Mouse (Mus musculus) embryonic facial prominence, embryonic 11.5 days (tissue): ENCODE measurements around the gene Utf1. TPM values are rescaled to one million over a fixed set of nuclear protein-coding genes. Genes with fewer than 3 reads are reported as not detected.

Experiments
- ATAC-seq: fragments of 200-750 bp; cut with Nextera tagmentation; replicated peaks from 2 replicates; pipeline ENCODE4 v1.8.0; 2017; ENCODE audit warnings: low read depth; ENCODE audit not compliant: insufficient number of reproducible peaks, low FRiP score, low TSS enrichment
- DNase-seq: peaks from one replicate; pipeline ENCODE4 v3.0.0-alpha.2; 2015; ENCODE audit warnings: low spot score
- H3K27ac ChIP-seq: fragments of 300-500 bp; sonication (generic); replicated peaks from 2 replicates; pipeline ENCODE4 v1.5.1; 2014; ENCODE audit warnings: mild to moderate bottlenecking, low read depth, low read length, control low read depth
- H3K27me3 ChIP-seq: fragments of 300-500 bp; sonication (generic); 2 replicates; pipeline ENCODE4 v1.6.1; 2014; ENCODE audit warnings: mild to moderate bottlenecking, low read length, moderate library complexity, mixed read lengths; ENCODE audit not compliant: control insufficient read depth, insufficient read depth
- H3K36me3 ChIP-seq: fragments of 300-500 bp; sonication (generic); replicated peaks from 2 replicates; pipeline ENCODE4 v1.6.1; 2014; ENCODE audit warnings: low read depth, mild to moderate bottlenecking, low read length, moderate library complexity, mixed read lengths; ENCODE audit not compliant: control insufficient read depth, insufficient read depth
- H3K4me1 ChIP-seq: fragments of 300-500 bp; sonication (generic); 2 replicates; pipeline ENCODE4 v1.6.1; 2014; ENCODE audit warnings: low read length, mixed read lengths; ENCODE audit not compliant: control insufficient read depth, insufficient read depth
- H3K4me2 ChIP-seq: fragments of 300-500 bp; sonication (generic); 2 replicates; pipeline ENCODE4 v1.6.1; 2014; ENCODE audit warnings: low read depth, mild to moderate bottlenecking, control low read depth, low read length, moderate library complexity
- H3K4me3 ChIP-seq: fragments of 300-500 bp; sonication (generic); 2 replicates; pipeline ENCODE4 v1.5.1; 2014; ENCODE audit warnings: low read depth, low read length, control low read depth
- H3K9ac ChIP-seq: fragments of 300-500 bp; sonication (generic); replicated peaks from 2 replicates; pipeline ENCODE4 v1.6.1; 2014; ENCODE audit warnings: mild to moderate bottlenecking, control low read depth, low read length
- H3K9me3 ChIP-seq: fragments of 300-500 bp; sonication (generic); replicated peaks from 2 replicates; pipeline ENCODE4 v1.6.1; 2016; ENCODE audit warnings: mild to moderate bottlenecking, low read length, inconsistent platforms, mixed read lengths; ENCODE audit not compliant: control insufficient read depth
- WGBS: fragments of 180-500 bp; shearing (Covaris S2); extraction: QIAGEN DNeasy Blood & Tissue Kit; methylation state at CpG from one replicate; pipeline ENCODE4 v1.1.7; 2014; 5-methylcytosine and 5-hydroxymethylcytosine counted together
- polyA plus RNA-seq: library from polyadenylated mRNA; unstranded; fragments of >200 nt; fragmentation: Nextera tagmentation; extraction: Ambion mirVana; gene quantifications from 2 replicates; pipeline ENCODE4 v1.2.1, GENCODE M21; 2014

The Utf1 gene
- polyA plus RNA-seq, 1 experiment from 2014 or later: not detected

- ATAC-seq: no peak
- WGBS: 27% methylated on average over 1 of the region's 1 CpGs
- H3K27me3 ChIP-seq: no peaks in the 10 kb centered on the region
These were observed 41.6 kb upstream of the Utf1 start for GRCm38 (mm10) chr7:139901981-139902380.

GRCm38 (mm10) chr7:139905261-139905660, 38.3 kb upstream of the Utf1 start:
- no peak overlapping the region for H3K4me3 ChIP-seq
- DNase-seq (no peak), ATAC-seq (no peak)
- no peaks in the 10 kb centered on the region for H3K4me1 ChIP-seq
- H3K9me3 ChIP-seq: no peaks in the 10 kb centered on the region
- WGBS: 28% methylated on average over 6 of the region's 6 CpGs
- H3K27me3 ChIP-seq: no peaks in the 10 kb centered on the region
- H3K9ac ChIP-seq: no peak overlapping the region
- no peak overlapping the region for H3K4me2 ChIP-seq
- H3K36me3 ChIP-seq: no peaks in the 10 kb centered on the region
- no peak overlapping the region for H3K27ac ChIP-seq

More at GRCm38 (mm10) chr7:139901981-139902380, 41.6 kb upstream of the Utf1 start:
- Histone ChIP-seq H3K4me2 (no peak overlapping the region), H3K9ac (no peak overlapping the region), H3K9me3 (no peaks in the 10 kb centered on the region), H3K4me3 (no peak overlapping the region), H3K4me1 (no peaks in the 10 kb centered on the region), H3K27ac (no peak overlapping the region), H3K36me3 (no peaks in the 10 kb centered on the region)
- no peak for DNase-seq

GRCm38 (mm10) chr7:139905661-139906060, 37.9 kb upstream of the Utf1 start:
- no peak overlapping the region for H3K27ac ChIP-seq

GRCm38 (mm10) chr7:139908176-139908575, 35.4 kb upstream of the Utf1 start:
- ATAC-seq: no peak
- Histone ChIP-seq H3K27me3 (peaks cover 2% of the 10 kb centered on the region; the same call in 1 of the 2 replicates), H3K9ac (no peak overlapping the region), H3K4me3 (no peak overlapping the region), H3K27ac (no peak overlapping the region), H3K9me3 (no peaks in the 10 kb centered on the region), H3K4me1 (no peaks in the 10 kb centered on the region), H3K36me3 (no peaks in the 10 kb centered on the region), H3K4me2 (no peak overlapping the region)
- DNase-seq: no peak
- 59% methylated on average over 5 of the region's 5 CpGs for WGBS

More at GRCm38 (mm10) chr7:139905661-139906060, 37.9 kb upstream of the Utf1 start:
- H3K9ac ChIP-seq: no peak overlapping the region
- 5% methylated on average over 6 of the region's 6 CpGs for WGBS
- no peaks in the 10 kb centered on the region for H3K9me3 ChIP-seq
- DNase-seq: peak; percentile 76
- H3K36me3 ChIP-seq: no peaks in the 10 kb centered on the region
- H3K4me2 ChIP-seq: no peak overlapping the region
- H3K27me3 ChIP-seq: no peaks in the 10 kb centered on the region
- ATAC-seq: peak; percentile 63; the same call in 1 of the 2 replicates
- H3K4me1 ChIP-seq: no peaks in the 10 kb centered on the region
- H3K4me3 ChIP-seq: no peak overlapping the region

GRCm38 (mm10) chr7:139909469-139909868, 34.1 kb upstream of the Utf1 start:
- no peak for DNase-seq
- no peak for ATAC-seq
- peaks cover 8% of the 10 kb centered on the region for H3K27me3 ChIP-seq

GRCm38 (mm10) chr7:139910204-139910835, 33.3 kb upstream of the Utf1 start:
- Histone ChIP-seq H3K4me3 (no peak overlapping the region), H3K4me1 (no peaks in the 10 kb centered on the region), H3K36me3 (no peaks in the 10 kb centered on the region), H3K9me3 (no peaks in the 10 kb centered on the region), H3K27me3 (peaks cover 11% of the 10 kb centered on the region), H3K4me2 (no peak overlapping the region), H3K9ac (no peak overlapping the region), H3K27ac (no peak overlapping the region)
- no peak for DNase-seq
- ATAC-seq: no peak
- WGBS: 56% methylated on average over 11 of the region's 11 CpGs

More at GRCm38 (mm10) chr7:139909469-139909868, 34.1 kb upstream of the Utf1 start:
- Histone ChIP-seq H3K4me1 (no peaks in the 10 kb centered on the region), H3K9me3 (no peaks in the 10 kb centered on the region), H3K4me3 (no peak overlapping the region), H3K9ac (no peak overlapping the region), H3K4me2 (no peak overlapping the region), H3K36me3 (no peaks in the 10 kb centered on the region), H3K27ac (no peak overlapping the region)
- WGBS: 54% methylated on average over 6 of the region's 6 CpGs

- Histone ChIP-seq H3K27me3 (peaks cover 11% of the 10 kb centered on the region), H3K4me1 (no peaks in the 10 kb centered on the region), H3K36me3 (no peaks in the 10 kb centered on the region), H3K4me3 (peak overlapping the region; percentile 19), H3K9me3 (no peaks in the 10 kb centered on the region), H3K4me2 (peak overlapping the region; percentile 19), H3K27ac (no peak overlapping the region), H3K9ac (no peak overlapping the region)
- ATAC-seq (peak; percentile 46), DNase-seq (peak; percentile 53)
- 10% methylated on average over 29 of the region's 29 CpGs for WGBS
These were observed 29.2 kb upstream of the Utf1 start for GRCm38 (mm10) chr7:139914141-139915047.
